Mouse (Mus musculus) G1E (cell line): ENCODE measurements at regions not wholly inside any gene's neighbourhood (a gene's known extent, or its start where the extent isn't known, plus 50 kb on each side); places are given as distances from the start of the nearest gene placed in this dataset.
A peak's percentile ranks its signal among the peaks of the same experiment; 100 is the strongest.

Experiments
- ATAC-seq: 2 replicates; pipeline ENCODE4 v1.8.0; 2016; ENCODE audit warnings: mild to moderate bottlenecking; ENCODE audit not compliant: insufficient number of reproducible peaks, poor library complexity, low FRiP score, severe bottlenecking; ENCODE audit errors: extremely low read depth
- DNase-seq: peaks from one replicate; pipeline ENCODE4 v3.0.0; 2012; ENCODE audit warnings: low spot score
- H3K27me3 ChIP-seq: 2 replicates; pipeline ENCODE4 v1.6.1; 2012; ENCODE audit warnings: mild to moderate bottlenecking, low read length, inconsistent platforms; ENCODE audit not compliant: insufficient read depth
- H3K36me3 ChIP-seq: replicated peaks from 2 replicates; pipeline ENCODE3; 2012; ENCODE audit warnings: mild to moderate bottlenecking, inconsistent platforms
- H3K4me1 ChIP-seq: 2 replicates; pipeline ENCODE4 v1.6.1; 2012; ENCODE audit warnings: low read depth, low read length, inconsistent platforms, mixed read lengths; ENCODE audit not compliant: insufficient read depth
- H3K4me3 ChIP-seq: 2 replicates; pipeline ENCODE4 v1.5.1; 2012; ENCODE audit warnings: low read depth, mild to moderate bottlenecking, inconsistent platforms, low read length, moderate library complexity, mixed read lengths
- H3K9me3 ChIP-seq: replicated peaks from 2 replicates; pipeline ENCODE4 v1.6.1; 2012; ENCODE audit warnings: inconsistent platforms
- CTCF ChIP-seq: IDR thresholded peaks from 2 replicates; pipeline ENCODE4 v1.5.1; 2012; ENCODE audit warnings: low read depth, low read length, inconsistent platforms, mixed read lengths
- GATA1 ChIP-seq: IDR thresholded peaks from 2 replicates; pipeline ENCODE4 v1.6.1; 2012; ENCODE audit warnings: borderline replicate concordance, low read length, inconsistent platforms, mixed read lengths
- GATA2 ChIP-seq: IDR thresholded peaks from 2 replicates; pipeline ENCODE4 v1.6.1; 2012; ENCODE audit warnings: low read depth, low read length, inconsistent platforms, borderline replicate concordance
- POLR2AphosphoS5 ChIP-seq: IDR thresholded peaks from 2 replicates; pipeline ENCODE4 v1.6.1; 2012; ENCODE audit warnings: low read depth, low read length, inconsistent platforms; ENCODE audit not compliant: insufficient replicate concordance
- TAL1 ChIP-seq: conservative IDR thresholded peaks from 2 replicates; pipeline ENCODE4 v1.6.1; 2012; ENCODE audit warnings: low read depth, low read length, inconsistent platforms, mixed read lengths

- no peak for TF ChIP-seq TAL1
- no peak for DNase-seq
- ATAC-seq, result no peak
- H3K4me1 ChIP-seq, result peaks cover 71% of the 10 kb centered on the region
- H3K27me3 ChIP-seq, result no peaks in the 10 kb centered on the region
- peak overlapping the region; percentile 63; the same call in 1 of the 2 replicates for H3K4me3 ChIP-seq
- no peaks in the 10 kb centered on the region for H3K36me3 ChIP-seq
- H3K9me3 ChIP-seq, result no peaks in the 10 kb centered on the region
These were observed 53.0 kb upstream of the Asb17 start for GRCm38 (mm10) chr3:153790883-153791609.

DNA sequence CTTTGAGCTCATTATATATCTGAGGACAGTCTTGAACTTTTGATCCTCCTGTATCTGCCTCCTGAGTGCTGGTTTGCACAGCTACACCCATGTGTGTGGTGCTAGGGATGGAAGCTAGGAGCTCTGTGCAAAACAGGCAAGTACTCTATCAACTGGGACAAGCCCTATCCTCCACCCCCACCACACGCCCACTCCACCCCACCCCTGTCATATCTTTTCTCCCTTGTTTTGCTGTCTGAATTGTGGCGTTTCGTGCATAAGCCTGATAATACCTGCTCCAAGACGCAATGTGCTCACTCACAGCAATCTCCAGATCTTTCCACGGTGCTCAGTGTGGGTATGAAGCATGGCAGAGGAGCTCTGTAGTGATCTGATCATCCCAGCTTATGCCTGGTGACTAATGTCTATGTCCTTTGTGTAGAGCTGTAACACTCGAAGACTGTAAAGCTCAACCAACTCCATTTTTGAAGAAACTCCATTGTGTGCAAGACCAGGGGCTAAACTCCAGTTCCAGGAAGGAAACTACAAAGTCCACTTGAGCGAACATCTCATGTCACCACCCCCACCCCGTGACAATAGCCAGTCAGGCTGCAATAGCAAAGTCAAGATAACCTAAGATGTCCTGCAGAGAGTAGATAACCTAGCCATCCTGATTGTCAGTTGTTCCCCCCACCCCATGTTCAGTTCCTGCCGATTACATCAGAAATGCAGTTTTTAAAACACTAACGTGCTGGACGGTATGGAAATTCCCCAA, 52.2 kb upstream of the Asb17 start:
- ATAC-seq (peak; percentile 80), DNase-seq (peak; percentile 60)
- peak overlapping the region; percentile 63; the same call in 1 of the 2 replicates for H3K4me3 ChIP-seq
- no peaks in the 10 kb centered on the region for H3K27me3 ChIP-seq
- H3K4me1 ChIP-seq, result peaks cover 66% of the 10 kb centered on the region
- no peaks in the 10 kb centered on the region for H3K9me3 ChIP-seq
- no peaks in the 10 kb centered on the region for H3K36me3 ChIP-seq
- TF ChIP-seq TAL1 (peak; percentile 94), GATA2 (peak; percentile 96; the same call in 1 of the 2 replicates), CTCF (no peak), POLR2AphosphoS5 (no peak), GATA1 (no peak)

GRCm38 (mm10) chr3:153792364-153792703, 51.7 kb upstream of the Asb17 start:
- Histone ChIP-seq H3K27me3 (no peaks in the 10 kb centered on the region), H3K4me3 (peak overlapping the region; percentile 35; the same call in 1 of the 2 replicates), H3K4me1 (peaks cover 66% of the 10 kb centered on the region), H3K36me3 (no peaks in the 10 kb centered on the region), H3K9me3 (no peaks in the 10 kb centered on the region)
- TF ChIP-seq TAL1, result no peak
- no peak for DNase-seq
- ATAC-seq, result no peak
